9 mouse cellular contexts compared by ENCODE assay signal in the genomic region with DNA sequence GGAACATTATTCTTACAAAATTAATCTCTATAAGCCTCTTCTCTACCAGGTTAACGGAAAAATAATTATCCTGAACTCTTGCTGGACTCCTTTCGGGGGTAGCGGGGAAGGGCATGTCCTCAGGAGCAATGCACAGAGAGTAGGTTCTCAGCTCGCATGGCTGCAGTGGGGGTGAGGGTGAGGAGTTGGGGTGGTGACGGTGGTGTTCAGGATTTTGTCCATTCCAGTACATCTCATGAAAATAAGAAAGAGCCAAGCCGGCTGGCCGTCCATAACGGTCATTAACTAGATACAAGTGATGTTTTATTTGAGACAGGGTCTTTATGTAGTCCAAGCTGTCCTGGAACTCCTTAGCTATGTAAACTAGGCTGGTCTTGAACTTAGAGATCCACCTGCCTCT. TPM values are rescaled to one million over a fixed set of nuclear protein-coding genes. Genes with fewer than 3 reads are reported as not detected.
DNase-seq lines count a peak whose midpoint lies in the region; ATAC-seq and TF ChIP-seq lines count a peak whose summit lies in the region.
"Had no signal": no experiment of that assay in that cellular context is flagged by ENCODE, and none has a peak within 500 bp of the region (broad histone marks: within the 10 kb centered on the region; RNA-seq: fewer than 3 reads in every experiment).

No protein-coding gene starts in this region.

- in situ Hi-C loops in CH12.LX (cut with MboI; ENCODE audit: low pct_ligation_motif_present, low pct_unique_long_range_greater_than_20kb, low sequenced_read_pairs): loop anchor here (10.0 to 25.0 kb wide), 2 partner anchors 61 to 144 kb away; partner anchors contain the start of gene Mat2b

- 91% methylated on average over 8 of the region's 8 CpGs for WGBS in hindbrain, embryonic 13.5 days
- 90% methylated on average over 8 of the region's 8 CpGs for WGBS in hindbrain, embryonic 12.5 days
- 91% methylated on average over 8 of the region's 8 CpGs for WGBS in limb, embryonic 10.5 days

- DNase-seq in CH12.LX (ENCODE audit: extremely low read depth): no peak
- no peak for DNase-seq in limb, embryonic 10.5 days (ENCODE audit: low spot score)
- DNase-seq in spleen, adult 12 weeks (ENCODE audit: low spot score): no peak

- no peak overlapping the region for H3K4me3 ChIP-seq in hindbrain, embryonic 13.5 days
- no peak overlapping the region for H3K4me3 ChIP-seq in hindbrain, embryonic 12.5 days
- peak overlapping the region; percentile 23 to 87 (median 56) for H3K4me3 ChIP-seq in CH12.LX (replicated peaks in 1 of 3; ENCODE audit: low read depth in 2 of 3, low read length in 2 of 3, poor library complexity in 1 of 3)
- no peak overlapping the region for H3K4me3 ChIP-seq in bone marrow macrophage, adult 2 months (ENCODE audit: insufficient read depth, low read length)
- no peak overlapping the region for H3K4me3 ChIP-seq in limb, embryonic 10.5 days

- dilution Hi-C loops in CH12.LX (cut with MboI; ENCODE audit: extremely low pct_ligation_motif_present, extremely low pct_unique_long_range_greater_than_20kb, low sequenced_read_pairs): no loop called here

- H3K9me3 ChIP-seq in hindbrain, embryonic 13.5 days: no peaks in the 10 kb centered on the region
- H3K9me3 ChIP-seq in hindbrain, embryonic 12.5 days (replicated peaks): no peaks in the 10 kb centered on the region
- no peaks in the 10 kb centered on the region for H3K9me3 ChIP-seq in CH12.LX (replicated peaks; ENCODE audit: low read length)
- no peaks in the 10 kb centered on the region for H3K9me3 ChIP-seq in limb, embryonic 10.5 days (replicated peaks)
- H3K9me3 ChIP-seq: heart, embryonic 15.5 days had no signal

- peaks cover 31% of the 10 kb centered on the region for H3K79me2 ChIP-seq in CH12.LX (replicated peaks; ENCODE audit: control insufficient read depth, extremely low read depth, insufficient read depth, poor library complexity, severe bottlenecking)

- no peak overlapping the region for H3K27ac ChIP-seq in hindbrain, embryonic 13.5 days
- no peak overlapping the region for H3K27ac ChIP-seq in hindbrain, embryonic 12.5 days
- H3K27ac ChIP-seq in CH12.LX (ENCODE audit: insufficient read depth, low read depth): peak overlapping the region; percentile 81
- peak overlapping the region; percentile 68 for H3K27ac ChIP-seq in bone marrow macrophage, adult 2 months (ENCODE audit: insufficient read depth, low read depth, low read length)
- peak overlapping the region; percentile 89; the same call in 1 of the 2 replicates for H3K27ac ChIP-seq in limb, embryonic 10.5 days

- no peak for TF ChIP-seq CTCF in CH12.LX (conservative IDR thresholded peaks at IDR 0.05 in 1 of 2, IDR thresholded peaks at IDR 0.05 in 1 of 2; ENCODE audit: low read depth in 2 of 2, low read length in 2 of 2)
- TF ChIP-seq CTCF in bone marrow macrophage, adult 2 months (IDR thresholded peaks at IDR 0.05; ENCODE audit: low read depth, low read length): no peak

- TF ChIP-seq POLR2A in CH12.LX (IDR thresholded peaks at IDR 0.05; ENCODE audit: low read depth, low read length): no peak
- TF ChIP-seq POLR2A in bone marrow macrophage, adult 2 months (IDR thresholded peaks at IDR 0.05; ENCODE audit: borderline replicate concordance, low read depth, low read length): no peak

- ATAC-seq in hindbrain, embryonic 13.5 days (ENCODE audit: low FRiP score): no peak
- no peak for ATAC-seq in hindbrain, embryonic 12.5 days (ENCODE audit: low FRiP score)
- ATAC-seq in granulocyte monocyte progenitor cell, adult 5-6 weeks (replicated peaks; ENCODE audit: poor library complexity, severe bottlenecking): no peak
- ATAC-seq in CD4-positive, CD25-positive, alpha-beta regulatory T cell, adult 4 months: no peak

- H3K4me1 ChIP-seq in hindbrain, embryonic 13.5 days (replicated peaks): peaks cover 14% of the 10 kb centered on the region
- H3K4me1 ChIP-seq in hindbrain, embryonic 12.5 days: peaks cover 7% of the 10 kb centered on the region; the same call in 1 of the 2 replicates
- H3K4me1 ChIP-seq in CH12.LX (ENCODE audit: control insufficient read depth in 1 of 2, insufficient read depth in 2 of 2): peaks cover 14 to 57% of the 10 kb centered on the region in 2 experiments
- peaks cover 7% of the 10 kb centered on the region for H3K4me1 ChIP-seq in bone marrow macrophage, adult 2 months (ENCODE audit: control insufficient read depth, insufficient read depth, low read length)
- H3K4me1 ChIP-seq in limb, embryonic 10.5 days: peaks cover 11% of the 10 kb centered on the region

- no peak for TF ChIP-seq EP300 in CH12.LX (IDR thresholded peaks at IDR 0.05; ENCODE audit: low read length)

- H3K4me2 ChIP-seq in hindbrain, embryonic 13.5 days: peak overlapping the region; percentile 70
- no peak overlapping the region for H3K4me2 ChIP-seq in hindbrain, embryonic 12.5 days (replicated peaks)
- H3K4me2 ChIP-seq in CH12.LX (ENCODE audit: insufficient read depth, low read depth, poor library complexity, severe bottlenecking): peak overlapping the region; percentile 96; the same call in 1 of the 2 replicates

- no peak overlapping the region for H3K9ac ChIP-seq in hindbrain, embryonic 13.5 days
- no peak overlapping the region for H3K9ac ChIP-seq in hindbrain, embryonic 12.5 days
- peak overlapping the region; percentile 94 for H3K9ac ChIP-seq in CH12.LX (ENCODE audit: insufficient read depth, low read depth)

- no peak for TF ChIP-seq RAD21 in CH12.LX (IDR thresholded peaks at IDR 0.05; ENCODE audit: low read depth, low read length)

- no peaks in the 10 kb centered on the region for H3K36me3 ChIP-seq in hindbrain, embryonic 13.5 days
- H3K36me3 ChIP-seq in hindbrain, embryonic 12.5 days: 0 out of 2 replicates have a peak, but pooled peaks cover 2% of the 10 kb centered on the region
- peaks cover 13 to 25% of the 10 kb centered on the region in 2 experiments for H3K36me3 ChIP-seq in CH12.LX (replicated peaks in 1 of 2; ENCODE audit: control insufficient read depth in 1 of 2, insufficient read depth in 1 of 2, low read length in 1 of 2)
- no peaks in the 10 kb centered on the region for H3K36me3 ChIP-seq in limb, embryonic 10.5 days

- H3K27me3 ChIP-seq in hindbrain, embryonic 13.5 days: no peaks in the 10 kb centered on the region
- H3K27me3 ChIP-seq in hindbrain, embryonic 12.5 days: no peaks in the 10 kb centered on the region
- no peaks in the 10 kb centered on the region for H3K27me3 ChIP-seq in CH12.LX (replicated peaks)
- H3K27me3 ChIP-seq in limb, embryonic 10.5 days (ENCODE audit: low read depth, poor library complexity, severe bottlenecking): no peaks in the 10 kb centered on the region
- H3K27me3 ChIP-seq: heart, embryonic 15.5 days had no signal

TF ChIP-seq in CH12.LX, 34 proteins besides CTCF, POLR2A, EP300 and RAD21 (continues in another document):
- no peak for TF ChIP-seq RCOR1 (conservative IDR thresholded peaks at IDR 0.05; ENCODE audit: low read depth, low read length)
- TF ChIP-seq NRF1 (IDR thresholded peaks at IDR 0.05; ENCODE audit: low read depth, low read length): no peak
- TF ChIP-seq JUN (IDR thresholded peaks at IDR 0.05; ENCODE audit: insufficient read depth, low read depth, low read length): no peak
- TF ChIP-seq MAX (IDR thresholded peaks at IDR 0.05; ENCODE audit: low read length): no peak
- TF ChIP-seq ZC3H11A (IDR thresholded peaks at IDR 0.05; ENCODE audit: low read depth, low read length): no peak
- TF ChIP-seq JUND (conservative IDR thresholded peaks at IDR 0.05; ENCODE audit: low read depth, low read length): no peak

RNA-seq across cellular contexts. Expression of gene Ccng1, which starts 0.9 kb away (rescaled TPM):
- 36.7 and 38.7 TPM in 2 replicates for polyA plus RNA-seq in hindbrain, embryonic 13.5 days (2015; fragmentation: Nextera tagmentation; extraction: Ambion mirVana)
- polyA plus RNA-seq in hindbrain, embryonic 12.5 days (2016; fragmentation: Nextera tagmentation; extraction: Ambion mirVana): 42.9 and 43.1 TPM in 2 replicates
- total RNA-seq in CH12.LX (2012; rRNA removed) (156 and 174 TPM in 2 replicates), CH12.LX (2014; rRNA removed) (348 and 401 TPM in 2 replicates)
- 162 and 175 TPM in 2 replicates for polyA plus RNA-seq in CH12.LX (2012; ENCODE audit: insufficient read length, low read depth)
- 79.6 and 88.6 TPM in 2 replicates for polyA plus RNA-seq in bone marrow macrophage, adult 2 months (2012; ENCODE audit: insufficient read depth, insufficient read length, missing spikeins)
- polyA plus RNA-seq in limb, embryonic 10.5 days (2016; fragmentation: Nextera tagmentation; extraction: Ambion mirVana): 23.6 and 23.7 TPM in 2 replicates
- total RNA-seq in granulocyte monocyte progenitor cell, adult 5-6 weeks (2014; fragmentation: Nextera tagmentation): 44.0 and 58.2 TPM in 2 replicates
- total RNA-seq in granulocyte monocyte progenitor cell, adult 5-6 weeks (2017): 53.7 and 71.2 TPM in 2 replicates
- 10 to 100 TPM; 60.0 to 72.4 TPM for polyA plus RNA-seq in CD4-positive, CD25-positive, alpha-beta regulatory T cell, adult 4 months (2017; shearing (Covaris generic))

RNA-seq across cellular contexts. Expression of gene Nudcd2, which starts 22.5 kb away (rescaled TPM):
- polyA plus RNA-seq in hindbrain, embryonic 13.5 days (2015; fragmentation: Nextera tagmentation; extraction: Ambion mirVana): 74.8 and 79.1 TPM in 2 replicates
- polyA plus RNA-seq in hindbrain, embryonic 12.5 days (2016; fragmentation: Nextera tagmentation; extraction: Ambion mirVana): 126 and 128 TPM in 2 replicates
- total RNA-seq in CH12.LX (2012; rRNA removed): 89.8 and 109 TPM in 2 replicates
- total RNA-seq in CH12.LX (2014; rRNA removed): 221 and 265 TPM in 2 replicates
- polyA plus RNA-seq in CH12.LX (2012; ENCODE audit: insufficient read length, low read depth): 107 and 119 TPM in 2 replicates
- polyA plus RNA-seq in bone marrow macrophage, adult 2 months (2012; ENCODE audit: insufficient read depth, insufficient read length, missing spikeins): 26.5 and 28.3 TPM in 2 replicates
- polyA plus RNA-seq in limb, embryonic 10.5 days (2016; fragmentation: Nextera tagmentation; extraction: Ambion mirVana): 232 and 242 TPM in 2 replicates
- 77.5 and 108 TPM in 2 replicates for total RNA-seq in granulocyte monocyte progenitor cell, adult 5-6 weeks (2014; fragmentation: Nextera tagmentation)
- total RNA-seq in granulocyte monocyte progenitor cell, adult 5-6 weeks (2017): 176 and 201 TPM in 2 replicates
- polyA plus RNA-seq in CD4-positive, CD25-positive, alpha-beta regulatory T cell, adult 4 months (2017; shearing (Covaris generic)): 10 to 100 TPM; 44.7 to 46.5 TPM

RNA-seq across cellular contexts. Expression of gene Hmmr, which starts 22.7 kb away (rescaled TPM):
- 10.0 and 11.2 TPM in 2 replicates for polyA plus RNA-seq in hindbrain, embryonic 13.5 days (2015; fragmentation: Nextera tagmentation; extraction: Ambion mirVana)
- 34.3 and 36.9 TPM in 2 replicates for polyA plus RNA-seq in hindbrain, embryonic 12.5 days (2016; fragmentation: Nextera tagmentation; extraction: Ambion mirVana)
- 64.2 and 70.6 TPM in 2 replicates for total RNA-seq in CH12.LX (2012; rRNA removed)
- 109 and 138 TPM in 2 replicates for total RNA-seq in CH12.LX (2014; rRNA removed)
- 64.3 and 65.3 TPM in 2 replicates for polyA plus RNA-seq in CH12.LX (2012; ENCODE audit: insufficient read length, low read depth)
- 18.8 and 19.7 TPM in 2 replicates for polyA plus RNA-seq in bone marrow macrophage, adult 2 months (2012; ENCODE audit: insufficient read depth, insufficient read length, missing spikeins)
- polyA plus RNA-seq in limb, embryonic 10.5 days (2016; fragmentation: Nextera tagmentation; extraction: Ambion mirVana): 54.2 and 55.5 TPM in 2 replicates
- 11.1 and 27.0 TPM in 2 replicates for total RNA-seq in granulocyte monocyte progenitor cell, adult 5-6 weeks (2014; fragmentation: Nextera tagmentation)
- total RNA-seq in granulocyte monocyte progenitor cell, adult 5-6 weeks (2017): 71.2 and 85.8 TPM in 2 replicates
- polyA plus RNA-seq in CD4-positive, CD25-positive, alpha-beta regulatory T cell, adult 4 months (2017; shearing (Covaris generic)): 1 to 10 TPM; 3.6 to 7.1 TPM

Comparison
In these comparisons a context has a peak if more than half of its experiments do, and no peak if none do; other contexts are left out.
1. H3K27ac ChIP-seq: peak in CH12.LX (single experiment), bone marrow macrophage, adult 2 months (single experiment) and limb, embryonic 10.5 days (single experiment); none in hindbrain, embryonic 13.5 days (single experiment) and hindbrain, embryonic 12.5 days (single experiment).
2. H3K4me3 ChIP-seq: peak in CH12.LX (3 of 3); none in hindbrain, embryonic 13.5 days (single experiment), hindbrain, embryonic 12.5 days (single experiment), bone marrow macrophage, adult 2 months (single experiment) and limb, embryonic 10.5 days (single experiment).